Mouse (Mus musculus) embryonic facial prominence, embryonic 14.5 days (tissue): ENCODE measurements at regions not wholly inside any gene's neighbourhood (a gene's known extent, or its start where the extent isn't known, plus 50 kb on each side); places are given as distances from the start of the nearest gene placed in this dataset.
A peak's percentile ranks its signal among the peaks of the same experiment; 100 is the strongest.

Experiments used
- ATAC-seq: fragments of 200-750 bp; cut with Nextera tagmentation; 2 replicates; pipeline ENCODE4 v1.8.0; 2017; ENCODE audit warnings: low read depth, moderate number of reproducible peaks, moderate TSS enrichment
- DNase-seq: peaks from one replicate; pipeline ENCODE4 v3.0.0-alpha.2; 2015; ENCODE audit warnings: low spot score
- H3K27ac ChIP-seq: fragments of 300-500 bp; sonication (generic); replicated peaks from 2 replicates; pipeline ENCODE4 v1.5.1; 2014; ENCODE audit warnings: low read depth, mild to moderate bottlenecking, low read length, moderate library complexity
- H3K27me3 ChIP-seq: fragments of 300-500 bp; sonication (generic); replicated peaks from 2 replicates; pipeline ENCODE4 v1.6.1; 2014; ENCODE audit warnings: low read length; ENCODE audit not compliant: control insufficient read depth, insufficient read depth
- H3K36me3 ChIP-seq: fragments of 300-500 bp; sonication (generic); 2 replicates; pipeline ENCODE4 v1.6.1; 2014; ENCODE audit warnings: low read length, mixed read lengths; ENCODE audit not compliant: control insufficient read depth, insufficient read depth
- H3K4me1 ChIP-seq: fragments of 300-500 bp; sonication (generic); 2 replicates; pipeline ENCODE4 v1.6.1; 2014; ENCODE audit warnings: antibody characterized with exemption, low read length; ENCODE audit not compliant: control insufficient read depth, insufficient read depth
- H3K4me2 ChIP-seq: fragments of 300-500 bp; sonication (generic); 2 replicates; pipeline ENCODE4 v1.6.1; 2014; ENCODE audit warnings: low read depth, mild to moderate bottlenecking, low read length, moderate library complexity, mixed read lengths
- H3K4me3 ChIP-seq: fragments of 300-500 bp; sonication (generic); 2 replicates; pipeline ENCODE4 v1.5.1; 2014; ENCODE audit warnings: low read depth, mild to moderate bottlenecking, low read length
- H3K9ac ChIP-seq: fragments of 300-500 bp; sonication (generic); 2 replicates; pipeline ENCODE4 v1.6.1; 2014; ENCODE audit warnings: low read depth, mild to moderate bottlenecking, low read length, moderate library complexity, mixed read lengths
- H3K9me3 ChIP-seq: fragments of 300-500 bp; sonication (generic); 2 replicates; pipeline ENCODE4 v1.6.1; 2016; ENCODE audit warnings: low read length; ENCODE audit not compliant: control insufficient read depth
- WGBS: fragments of 180-500 bp; shearing (Covaris S2); extraction: QIAGEN DNeasy Blood & Tissue Kit; methylation state at CpG from one replicate; pipeline ENCODE4 v1.1.7; 2014; 5-methylcytosine and 5-hydroxymethylcytosine counted together

- Histone ChIP-seq H3K27ac (no peak overlapping the region), H3K4me1 (no peaks in the 10 kb centered on the region), H3K4me2 (no peak overlapping the region), H3K9me3 (no peaks in the 10 kb centered on the region), H3K4me3 (no peak overlapping the region), H3K27me3 (no peaks in the 10 kb centered on the region), H3K36me3 (no peaks in the 10 kb centered on the region), H3K9ac (no peak overlapping the region)
- ATAC-seq (no peak), DNase-seq (no peak)
- 81% methylated on average over 4 of the region's 4 CpGs for WGBS
Observed at GRCm38 (mm10) chr12:33620391-33620790, 191.0 kb downstream of the Twistnb start.

GRCm38 (mm10) chr12:33626092-33626882 lies 196.9 kb downstream of the Twistnb start:
- H3K4me1 ChIP-seq = no peaks in the 10 kb centered on the region
- no peak overlapping the region for H3K9ac ChIP-seq
- no peak overlapping the region for H3K27ac ChIP-seq
- no peak for ATAC-seq
- H3K9me3 ChIP-seq = no peaks in the 10 kb centered on the region
- H3K4me3 ChIP-seq = no peak overlapping the region
- no peaks in the 10 kb centered on the region for H3K36me3 ChIP-seq
- peak; percentile 18 for DNase-seq
- WGBS = 59% methylated on average over 4 of the region's 4 CpGs
- no peak overlapping the region for H3K4me2 ChIP-seq
- no peaks in the 10 kb centered on the region for H3K27me3 ChIP-seq

- ATAC-seq (no peak), DNase-seq (no peak)
- Histone ChIP-seq H3K4me1 (no peaks in the 10 kb centered on the region), H3K36me3 (no peaks in the 10 kb centered on the region), H3K9ac (no peak overlapping the region), H3K27me3 (no peaks in the 10 kb centered on the region), H3K4me2 (no peak overlapping the region), H3K9me3 (no peaks in the 10 kb centered on the region), H3K27ac (no peak overlapping the region), H3K4me3 (no peak overlapping the region)
- WGBS = 60% methylated on average over 1 of the region's 1 CpGs
Observed at GRCm38 (mm10) chr12:33652597-33652996, 223.2 kb downstream of the Twistnb start.

- ATAC-seq = no peak
- 68% methylated on average over 6 of the region's 6 CpGs for WGBS
Observed at GRCm38 (mm10) chr12:33675508-33675907, 246.1 kb downstream of the Twistnb start.

GRCm38 (mm10) chr12:33692870-33693269 lies 235.4 kb upstream of the Ferd3l start:
- Histone ChIP-seq H3K9me3 (no peaks in the 10 kb centered on the region), H3K36me3 (no peaks in the 10 kb centered on the region), H3K4me2 (no peak overlapping the region), H3K9ac (no peak overlapping the region), H3K27me3 (no peaks in the 10 kb centered on the region), H3K4me1 (no peaks in the 10 kb centered on the region), H3K27ac (no peak overlapping the region), H3K4me3 (no peak overlapping the region)
- ATAC-seq (peak; percentile 60; the same call in 1 of the 2 replicates), DNase-seq (peak; percentile 62)
- 74% methylated on average over 3 of the region's 3 CpGs for WGBS

More at GRCm38 (mm10) chr12:33675508-33675907, 246.1 kb downstream of the Twistnb start:
- no peaks in the 10 kb centered on the region for H3K4me1 ChIP-seq
- H3K4me3 ChIP-seq = no peak overlapping the region
- H3K9ac ChIP-seq = no peak overlapping the region
- H3K27me3 ChIP-seq = no peaks in the 10 kb centered on the region
- H3K4me2 ChIP-seq = no peak overlapping the region
- no peak overlapping the region for H3K27ac ChIP-seq
- no peak for DNase-seq
- no peaks in the 10 kb centered on the region for H3K9me3 ChIP-seq
- no peaks in the 10 kb centered on the region for H3K36me3 ChIP-seq

- Histone ChIP-seq H3K4me1 (peaks cover 8% of the 10 kb centered on the region), H3K9me3 (no peaks in the 10 kb centered on the region), H3K27ac (no peak overlapping the region), H3K9ac (no peak overlapping the region), H3K36me3 (no peaks in the 10 kb centered on the region), H3K27me3 (no peaks in the 10 kb centered on the region), H3K4me2 (no peak overlapping the region), H3K4me3 (no peak overlapping the region)
- WGBS = 72% methylated on average over 3 of the region's 3 CpGs
- DNase-seq (no peak), ATAC-seq (no peak)
Observed at GRCm38 (mm10) chr12:33714392-33714791, 213.8 kb upstream of the Ferd3l start.

- WGBS = 60% methylated on average over 2 of the region's 2 CpGs
- Histone ChIP-seq H3K27me3 (no peaks in the 10 kb centered on the region), H3K27ac (no peak overlapping the region), H3K4me2 (no peak overlapping the region), H3K9me3 (no peaks in the 10 kb centered on the region), H3K36me3 (no peaks in the 10 kb centered on the region), H3K4me1 (peaks cover 8% of the 10 kb centered on the region), H3K4me3 (no peak overlapping the region), H3K9ac (no peak overlapping the region)
- DNase-seq = peak; percentile 32
- ATAC-seq = no peak
Observed at GRCm38 (mm10) chr12:33715997-33716396, 212.2 kb upstream of the Ferd3l start.

GRCm38 (mm10) chr12:33717053-33717452 lies 211.2 kb upstream of the Ferd3l start:
- no peak overlapping the region for H3K9ac ChIP-seq
- ATAC-seq (no peak), DNase-seq (peak; percentile 23)
- WGBS = 26% methylated on average over 4 of the region's 4 CpGs
- H3K4me2 ChIP-seq = no peak overlapping the region; the same call in 1 of the 2 replicates
- H3K27me3 ChIP-seq = no peaks in the 10 kb centered on the region
- H3K4me1 ChIP-seq = peaks cover 8% of the 10 kb centered on the region
- no peak overlapping the region for H3K4me3 ChIP-seq
- no peak overlapping the region for H3K27ac ChIP-seq
- H3K9me3 ChIP-seq = no peaks in the 10 kb centered on the region
- no peaks in the 10 kb centered on the region for H3K36me3 ChIP-seq
